Mouse (Mus musculus): ENCODE data around the gene Dnah9. TPM values are rescaled to one million over a fixed set of nuclear protein-coding genes. Genes with fewer than 3 reads are reported as not detected.

The Dnah9 gene
- polyA plus RNA-seq, 1 experiment, result 0.98 TPM

DNA sequence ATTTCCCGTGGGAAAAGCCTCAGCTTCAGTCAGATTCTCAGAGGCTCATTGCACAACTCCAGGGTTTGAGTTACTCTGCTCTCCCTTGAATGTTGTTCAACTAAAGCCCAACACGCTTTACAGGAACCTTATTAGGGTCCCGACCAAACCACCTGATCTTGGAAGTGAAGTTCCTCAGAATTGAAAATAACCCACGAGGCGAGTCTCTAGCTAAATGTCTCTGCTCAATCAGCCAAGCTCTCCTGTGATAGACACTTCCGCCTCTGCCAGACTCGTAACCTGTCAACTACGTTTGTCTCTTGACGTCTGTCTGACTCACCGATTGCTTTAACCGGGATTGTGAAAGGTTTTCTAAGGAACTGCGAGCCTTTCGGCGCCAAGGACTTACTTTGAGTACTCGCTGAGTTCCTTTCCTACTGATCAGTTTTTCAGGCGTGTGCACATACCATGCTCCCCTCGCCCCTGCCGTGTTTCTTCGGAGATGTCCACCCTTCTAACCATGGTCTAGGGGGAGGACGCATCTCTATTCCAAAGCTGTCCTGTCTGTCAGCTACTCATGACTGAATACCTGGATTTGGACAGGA, 361.9 kb downstream of the Dnah9 start:
- peak in 1 of 2 experiments; percentile 52 for DNase-seq (ENCODE audit: extremely low spot score in 1 of 2, low spot score in 1 of 2)

GRCm38 (mm10) chr11:65801899-65802298, 366.5 kb downstream of the Dnah9 start:
- DNase-seq (ENCODE audit: extremely low spot score in 1 of 2, low spot score in 1 of 2), result peak; percentile 85 to 92

DNA sequence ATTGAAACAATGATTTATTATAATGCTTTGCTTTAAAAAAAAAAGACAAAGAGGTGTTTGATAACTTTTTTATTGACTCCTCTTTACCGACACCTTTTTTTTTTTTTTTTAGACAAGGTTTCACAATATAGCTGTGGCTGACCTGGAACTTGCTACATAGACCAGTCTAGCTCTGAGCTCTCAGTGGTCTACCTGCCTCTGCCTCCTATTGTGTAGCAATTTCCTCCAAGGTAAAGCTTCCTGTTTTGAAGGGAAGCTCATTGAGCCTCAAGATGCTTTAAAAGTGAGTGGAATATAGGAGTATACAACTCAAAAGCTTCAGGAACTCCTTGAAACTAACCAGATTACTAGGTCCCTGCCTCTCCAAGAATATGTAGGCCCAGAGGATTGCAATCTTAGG, 372.5 kb downstream of the Dnah9 start:
- no peak for DNase-seq (ENCODE audit: extremely low spot score in 1 of 2, low spot score in 1 of 2)

GRCm38 (mm10) chr11:65794428-65795219, 373.7 kb downstream of the Dnah9 start:
- DNase-seq (ENCODE audit: extremely low spot score in 1 of 2, low spot score in 1 of 2), result no peak

- peak; percentile 81 to 93 for DNase-seq (ENCODE audit: extremely low spot score in 1 of 2, low spot score in 1 of 2)
Measured at GRCm38 (mm10) chr11:65788154-65788553, 380.2 kb downstream of the Dnah9 start, which contains the start of gene Map2k4. Gene Map2k4, minus strand, starts transcription at chr11:65788297.

DNA sequence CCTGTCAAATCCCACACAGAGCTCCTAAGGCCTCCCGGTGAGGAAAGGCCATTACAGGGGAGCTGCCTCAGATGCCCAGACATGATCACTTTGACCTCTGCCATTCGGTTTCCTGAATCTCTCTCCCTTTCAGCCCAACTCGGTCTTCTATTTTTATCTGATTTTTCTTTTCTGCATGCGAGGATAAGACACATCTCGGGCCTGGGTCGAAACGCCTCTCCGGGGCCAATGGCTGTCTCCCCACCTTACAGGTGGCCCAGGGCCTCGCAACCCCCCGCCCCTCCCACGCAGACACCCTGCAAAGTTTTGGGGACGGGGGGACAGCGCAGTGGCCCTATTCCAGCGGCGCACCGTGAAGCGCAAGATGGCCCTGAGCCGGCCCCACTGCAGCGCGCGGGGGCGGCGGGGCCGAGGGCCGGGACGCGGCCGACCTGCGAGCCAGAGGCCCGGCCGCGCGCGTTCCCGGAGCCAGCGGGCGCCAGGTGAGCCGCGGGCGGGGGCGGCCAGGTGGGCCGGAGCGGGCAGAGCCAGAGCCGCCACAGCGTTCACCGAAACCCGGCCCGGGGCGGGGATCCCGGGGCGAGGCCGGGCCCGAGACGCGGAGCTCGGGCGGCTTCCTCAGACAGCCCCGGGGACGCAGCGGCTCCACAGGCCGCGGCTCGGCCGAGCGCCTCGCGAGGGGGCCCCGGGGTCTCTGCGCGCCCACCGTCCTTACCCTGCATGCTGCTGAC, 380.8 kb downstream of the Dnah9 start:
- no peak for DNase-seq (ENCODE audit: extremely low spot score in 1 of 2, low spot score in 1 of 2)

- DNase-seq (ENCODE audit: extremely low spot score in 1 of 2, low spot score in 1 of 2), result no peak
Measured at GRCm38 (mm10) chr11:65786160-65786559, 382.2 kb downstream of the Dnah9 start.

DNA sequence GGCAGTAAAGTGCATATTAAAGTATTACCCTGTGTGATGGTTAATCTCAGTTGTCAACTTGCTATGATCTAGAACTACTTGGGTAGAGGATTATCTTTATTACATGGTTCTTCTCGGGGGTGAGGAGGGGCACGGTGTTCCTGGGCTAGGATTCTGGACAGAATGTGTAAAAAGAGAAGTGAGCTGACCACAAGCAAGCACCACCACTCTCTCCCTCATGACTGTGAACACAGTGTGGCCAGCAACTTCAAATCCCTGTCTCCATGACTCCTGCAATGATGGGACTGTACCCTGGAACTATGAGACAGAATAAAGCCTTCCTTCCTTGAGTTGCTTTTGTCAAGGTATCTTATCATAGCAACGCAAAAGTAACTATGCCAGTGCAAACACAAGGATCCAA, 386.8 kb downstream of the Dnah9 start:
- no peak for DNase-seq (ENCODE audit: extremely low spot score in 1 of 2, low spot score in 1 of 2)
